ENCODE assay signal across 8 mouse cellular contexts in the genomic region with DNA sequence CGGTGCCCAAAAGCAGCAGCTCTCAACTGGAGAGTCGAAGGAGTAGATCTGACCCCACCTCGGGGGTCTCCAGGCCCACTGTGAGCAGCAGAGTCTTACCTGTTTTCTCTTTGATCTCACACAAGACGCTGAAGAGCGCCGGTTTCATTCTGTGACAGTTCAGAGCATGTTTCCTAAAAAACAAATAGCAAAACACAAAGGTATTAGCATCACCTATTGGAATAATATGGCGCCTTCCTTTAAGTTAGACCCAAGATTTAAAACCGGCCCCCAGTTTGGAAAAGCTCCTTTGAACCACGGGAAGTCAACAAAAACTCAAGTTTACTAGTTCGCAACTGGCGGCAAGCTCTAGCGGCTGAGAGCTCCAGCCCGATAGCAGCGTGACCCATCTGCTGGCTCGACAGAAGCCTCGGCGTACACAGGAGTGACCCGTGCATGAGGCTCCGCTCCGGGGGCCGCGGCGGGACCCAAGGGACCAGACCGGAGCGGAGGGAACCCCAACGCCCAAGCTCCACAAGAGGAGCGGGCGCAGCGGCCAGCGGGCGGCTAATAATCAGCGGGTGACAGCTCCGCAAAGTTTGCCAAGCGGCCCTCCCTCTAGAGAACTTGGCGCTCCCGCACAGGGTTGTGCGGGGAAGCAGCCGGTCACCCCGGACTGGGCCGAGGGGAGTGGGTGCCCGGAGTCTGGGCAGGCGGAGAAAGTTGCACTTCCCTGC. TPM values are rescaled to one million over a fixed set of nuclear protein-coding genes. Genes with fewer than 3 reads are reported as not detected.
DNase-seq lines count a peak whose midpoint lies in the region; ATAC-seq and TF ChIP-seq lines count a peak whose summit lies in the region.

No protein-coding gene starts in this region.

- H3K27me3 ChIP-seq in embryonic facial prominence, embryonic 13.5 days, result peaks cover 4% of the 10 kb centered on the region; the same call in 1 of the 2 replicates
- no peaks in the 10 kb centered on the region for H3K27me3 ChIP-seq in heart, embryonic 13.5 days (replicated peaks)
- no peaks in the 10 kb centered on the region for H3K27me3 ChIP-seq in kidney, postnatal 0 days (ENCODE audit: insufficient read depth, low read length)

- under 1% methylated on average over 42 of the region's 42 CpGs for WGBS in embryonic facial prominence, embryonic 13.5 days
- under 1% methylated on average over 42 of the region's 42 CpGs for WGBS in heart, embryonic 13.5 days
- under 1% methylated on average over 42 of the region's 42 CpGs for WGBS in kidney, postnatal 0 days

- no peaks in the 10 kb centered on the region for H3K36me3 ChIP-seq in embryonic facial prominence, embryonic 13.5 days
- H3K36me3 ChIP-seq in heart, embryonic 13.5 days, result no peaks in the 10 kb centered on the region
- H3K36me3 ChIP-seq in kidney, postnatal 0 days (ENCODE audit: insufficient read depth, low read length), result no peaks in the 10 kb centered on the region

- H3K27ac ChIP-seq in embryonic facial prominence, embryonic 13.5 days, result peak overlapping the region; percentile 95
- H3K27ac ChIP-seq in heart, embryonic 13.5 days (replicated peaks), result peak overlapping the region; percentile 99
- peak overlapping the region; percentile 97 for H3K27ac ChIP-seq in kidney, postnatal 0 days

- no peak for ATAC-seq in embryonic facial prominence, embryonic 13.5 days (ENCODE audit: insufficient number of reproducible peaks, insufficient read depth, low FRiP score, low TSS enrichment, low read depth)
- ATAC-seq in heart, embryonic 13.5 days (ENCODE audit: extremely low read depth, insufficient number of reproducible peaks, low FRiP score, low TSS enrichment), result no peak
- no peak for ATAC-seq in kidney, postnatal 0 days (replicated peaks; ENCODE audit: low FRiP score, low read depth)

- H3K9me3 ChIP-seq in embryonic facial prominence, embryonic 13.5 days, result no peaks in the 10 kb centered on the region
- H3K9me3 ChIP-seq in heart, embryonic 13.5 days, result no peaks in the 10 kb centered on the region
- H3K9me3 ChIP-seq in kidney, postnatal 0 days (replicated peaks; ENCODE audit: low read length), result no peaks in the 10 kb centered on the region

- peak overlapping the region; percentile 83 for H3K4me3 ChIP-seq in embryonic facial prominence, embryonic 13.5 days
- peak overlapping the region; percentile 82 for H3K4me3 ChIP-seq in heart, embryonic 13.5 days
- peak overlapping the region; percentile 98 for H3K4me3 ChIP-seq in kidney, postnatal 0 days (replicated peaks; ENCODE audit: low read depth, low read length)

- TF ChIP-seq CTCF in kidney, postnatal 0 days (IDR thresholded peaks at IDR 0.05; ENCODE audit: low read depth), result no peak

- peak; percentile 50 for DNase-seq in A20 (ENCODE audit: low read depth, low spot score)
- DNase-seq in adrenal gland, postnatal 10 days, result peak; percentile 50
- DNase-seq in kidney, postnatal 0 days (ENCODE audit: low spot score), result peak; percentile 44
- DNase-seq in lung, postnatal 4 days, result peak; percentile 49 to 58
- peak; percentile 21 for DNase-seq in right cerebral cortex, postnatal 25 days
- peak; percentile 3 to 13 for DNase-seq in urinary bladder, postnatal 36 days (ENCODE audit: low spot score in 2 of 2)

- H3K4me1 ChIP-seq in embryonic facial prominence, embryonic 13.5 days, result peaks cover 14% of the 10 kb centered on the region
- H3K4me1 ChIP-seq in heart, embryonic 13.5 days, result peaks cover 29% of the 10 kb centered on the region
- H3K4me1 ChIP-seq in kidney, postnatal 0 days (replicated peaks; ENCODE audit: insufficient read depth, low read length), result 0 out of 2 replicates have a peak, but pooled peaks cover 5% of the 10 kb centered on the region

- H3K9ac ChIP-seq in embryonic facial prominence, embryonic 13.5 days, result peak overlapping the region; percentile 94
- H3K9ac ChIP-seq in heart, embryonic 13.5 days, result peak overlapping the region; percentile 99
- H3K9ac ChIP-seq in kidney, postnatal 0 days (ENCODE audit: low read depth, low read length), result peak overlapping the region; percentile 95

- H3K4me2 ChIP-seq in embryonic facial prominence, embryonic 13.5 days, result peak overlapping the region; percentile 95
- H3K4me2 ChIP-seq in heart, embryonic 13.5 days, result peak overlapping the region; percentile 85
- H3K4me2 ChIP-seq in kidney, postnatal 0 days (ENCODE audit: low read length), result peak overlapping the region; percentile 95

RNA-seq across cellular contexts. Expression of gene Pbx3, which starts 2.1 kb away (rescaled TPM):
- 10 to 100 TPM; 56.3 to 71.9 TPM for total RNA-seq in adrenal gland, postnatal 10 days (2021)
- 21.4 and 24.7 TPM in 2 replicates for polyA plus RNA-seq in embryonic facial prominence, embryonic 13.5 days (2015; fragmentation: Nextera tagmentation; extraction: Ambion mirVana)
- polyA plus RNA-seq in heart, embryonic 13.5 days (2015; fragmentation: Nextera tagmentation; extraction: Ambion mirVana), result 19.1 and 20.4 TPM in 2 replicates
- 21.1 and 21.3 TPM in 2 replicates for polyA plus RNA-seq in kidney, postnatal 0 days (2015; fragmentation: Nextera tagmentation; extraction: Ambion mirVana)

RNA-seq across cellular contexts. Expression of gene Mapkap1, which starts 35.7 kb away (rescaled TPM):
- 10 to 100 TPM; 67.0 to 75.3 TPM for total RNA-seq in adrenal gland, postnatal 10 days (2021)
- polyA plus RNA-seq in embryonic facial prominence, embryonic 13.5 days (2015; fragmentation: Nextera tagmentation; extraction: Ambion mirVana), result 106 and 107 TPM in 2 replicates
- polyA plus RNA-seq in heart, embryonic 13.5 days (2015; fragmentation: Nextera tagmentation; extraction: Ambion mirVana), result 54.5 and 63.3 TPM in 2 replicates
- 86.2 and 92.3 TPM in 2 replicates for polyA plus RNA-seq in kidney, postnatal 0 days (2015; fragmentation: Nextera tagmentation; extraction: Ambion mirVana)
